Mouse (Mus musculus) spleen, postnatal 10 days (tissue): ENCODE results near the gene Cyp2c68.
"Not testable (repeated sequence)": the region's sequence is repeated elsewhere in the genome, so short reads cannot be mapped to it uniquely, and the experiment has no call there.

Experiments used
- DNase-seq, 2 experiments: peaks; one replicate each; pipeline ENCODE4 v3.0.0; 2021 to 2022; ENCODE audit warnings: low spot score in 2 of 2

Gene Cyp2c68

GRCm38 (mm10) chr19:39740920-39741319, at the start of gene Cyp2c68:
Cyp2c68 (minus strand) TSS chr19:39741054.
- no peak for DNase-seq

- DNase-seq: not testable (repeated sequence)
Observed at GRCm38 (mm10) chr19:39785458-39785857, 44.6 kb upstream of the Cyp2c68 start.

- DNase-seq: no peak
Observed at GRCm38 (mm10) chr19:39745357-39745756, 4.5 kb upstream of the Cyp2c68 start.

GRCm38 (mm10) chr19:39744361-39744760, 3.5 kb upstream of the Cyp2c68 start:
- DNase-seq: not testable (repeated sequence)

- DNase-seq: not testable (repeated sequence)
Observed at GRCm38 (mm10) chr19:39711116-39711515, 29.7 kb downstream of the Cyp2c68 start.

- not testable (repeated sequence) for DNase-seq
Observed at GRCm38 (mm10) chr19:39665650-39666049, 75.2 kb downstream of the Cyp2c68 start.

- DNase-seq: no peak
Observed at GRCm38 (mm10) chr19:39652381-39652780, 88.5 kb downstream of the Cyp2c68 start.

GRCm38 (mm10) chr19:39648938-39649337, 91.9 kb downstream of the Cyp2c68 start, which contains the start of gene Cyp2c67:
Cyp2c67 (minus strand) TSS chr19:39649051.
- no peak for DNase-seq

GRCm38 (mm10) chr19:39647519-39647918, 93.3 kb downstream of the Cyp2c68 start:
- DNase-seq: no peak

- DNase-seq: not testable (repeated sequence)
Observed at GRCm38 (mm10) chr19:39644551-39644950, 96.3 kb downstream of the Cyp2c68 start.
